Mouse (Mus musculus): ENCODE measurements around the gene Mark3. TPM values are rescaled to one million over a fixed set of nuclear protein-coding genes. Genes with fewer than 3 reads are reported as not detected.

Mark3 gene
- polyA plus RNA-seq, 1 experiment: 80.0 TPM

DNA sequence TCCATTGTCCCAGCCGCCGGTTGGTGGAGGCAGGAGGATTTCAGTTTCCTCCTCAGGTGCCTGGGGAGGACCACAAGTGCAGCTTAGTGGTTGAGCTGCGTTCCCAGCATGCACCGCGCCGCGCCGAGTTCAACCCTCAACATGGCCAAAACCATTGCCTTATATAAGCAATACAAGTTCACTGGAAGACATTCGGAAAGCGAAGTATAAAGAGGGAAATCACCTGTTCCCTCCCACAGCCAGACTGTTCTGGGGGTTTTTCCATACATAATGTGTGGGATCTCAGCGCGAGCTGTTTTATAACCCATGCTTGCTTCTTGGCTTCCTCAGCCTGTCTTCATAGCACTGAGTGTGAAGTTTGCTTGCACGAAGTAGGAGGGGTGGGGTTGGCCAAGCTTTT, 92.1 kb downstream of the Mark3 start:
- H3K4me1 ChIP-seq (ENCODE audit: control insufficient read depth, insufficient read depth, low read length): peaks cover 9% of the 10 kb centered on the region
- 85% methylated on average over 13 of the region's 13 CpGs for WGBS
- no peaks in the 10 kb centered on the region for H3K27me3 ChIP-seq (ENCODE audit: control insufficient read depth, insufficient read depth, low read length)
- TF ChIP-seq CTCF (IDR thresholded peaks at IDR 0.05; ENCODE audit: borderline replicate concordance, insufficient read depth, low read depth, low read length) (no peak), POLR2A (IDR thresholded peaks at IDR 0.05; ENCODE audit: borderline replicate concordance, insufficient read depth, low read length) (no peak)
- no peak for DNase-seq
- H3K4me3 ChIP-seq (replicated peaks; ENCODE audit: insufficient read depth, low read depth, low read length): no peak overlapping the region
- no peak overlapping the region for H3K27ac ChIP-seq (ENCODE audit: insufficient read depth, low read length)

DNA sequence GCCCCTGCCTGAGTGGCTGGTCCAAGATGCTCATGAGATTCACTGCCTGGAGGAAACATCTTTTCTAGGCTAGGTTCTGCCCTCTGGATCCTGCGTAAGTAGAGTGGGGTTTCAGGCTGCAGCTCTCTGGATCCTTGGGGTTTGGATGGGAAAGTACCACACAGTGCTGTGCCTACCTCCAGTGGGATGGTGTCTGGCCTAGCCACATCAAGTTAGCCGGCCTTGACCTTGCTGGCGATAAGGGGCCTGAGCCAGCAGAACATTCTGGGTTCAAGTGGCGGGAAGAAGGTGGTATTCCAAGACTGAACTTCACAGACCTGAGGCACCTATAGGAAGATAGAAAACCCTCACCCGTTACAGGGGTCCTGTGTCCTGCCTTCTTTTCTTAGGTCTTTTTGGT, 93.1 kb downstream of the Mark3 start:
- no peak for TF ChIP-seq CTCF (IDR thresholded peaks at IDR 0.05; ENCODE audit: borderline replicate concordance, insufficient read depth, low read depth, low read length)
- no peak for TF ChIP-seq POLR2A (IDR thresholded peaks at IDR 0.05; ENCODE audit: borderline replicate concordance, insufficient read depth, low read length)
- no peak for DNase-seq
- 90% methylated on average over 5 of the region's 5 CpGs for WGBS
- Histone ChIP-seq H3K4me3 (replicated peaks; ENCODE audit: insufficient read depth, low read depth, low read length) (no peak overlapping the region), H3K4me1 (ENCODE audit: control insufficient read depth, insufficient read depth, low read length) (peaks cover 9% of the 10 kb centered on the region), H3K27me3 (ENCODE audit: control insufficient read depth, insufficient read depth, low read length) (no peaks in the 10 kb centered on the region), H3K27ac (ENCODE audit: insufficient read depth, low read length) (no peak overlapping the region)

DNA sequence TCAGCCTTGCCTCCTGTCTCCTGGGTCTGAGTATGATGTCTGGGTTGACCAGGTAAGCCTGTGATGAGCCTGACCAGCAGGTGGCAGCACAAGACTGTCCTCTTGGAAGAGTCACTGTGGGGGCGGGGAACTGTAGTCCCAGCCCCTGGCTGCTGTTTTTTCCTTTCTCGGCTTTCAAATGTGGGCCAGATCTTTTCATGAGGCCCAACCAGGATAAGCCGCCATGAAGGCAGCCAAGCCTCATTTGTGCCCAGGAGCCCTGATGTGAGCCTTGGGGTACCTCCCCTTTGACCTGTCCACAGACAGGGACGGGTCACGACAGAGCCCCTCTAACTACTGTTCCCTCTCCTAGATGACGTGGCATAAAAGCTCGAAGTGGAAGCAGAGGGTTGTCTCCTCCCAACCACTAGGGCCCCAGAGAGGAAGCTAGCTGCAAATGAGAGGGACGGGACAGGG, 94.2 kb downstream of the Mark3 start:
- 0% methylated on average over 8 of the region's 8 CpGs for WGBS
- H3K27ac ChIP-seq (ENCODE audit: insufficient read depth, low read length): peak overlapping the region; percentile 75
- peak; percentile 93 to 97 for DNase-seq
- H3K4me1 ChIP-seq (ENCODE audit: control insufficient read depth, insufficient read depth, low read length): peaks cover 12% of the 10 kb centered on the region
- no peaks in the 10 kb centered on the region for H3K27me3 ChIP-seq (ENCODE audit: control insufficient read depth, insufficient read depth, low read length)
- H3K4me3 ChIP-seq (replicated peaks; ENCODE audit: insufficient read depth, low read depth, low read length): peak overlapping the region; percentile 12
- TF ChIP-seq POLR2A (IDR thresholded peaks at IDR 0.05; ENCODE audit: borderline replicate concordance, insufficient read depth, low read length): peak; percentile 25; the same call in 1 of the 2 replicates
- peak; percentile 97 for TF ChIP-seq CTCF (IDR thresholded peaks at IDR 0.05; ENCODE audit: borderline replicate concordance, insufficient read depth, low read depth, low read length)

DNA sequence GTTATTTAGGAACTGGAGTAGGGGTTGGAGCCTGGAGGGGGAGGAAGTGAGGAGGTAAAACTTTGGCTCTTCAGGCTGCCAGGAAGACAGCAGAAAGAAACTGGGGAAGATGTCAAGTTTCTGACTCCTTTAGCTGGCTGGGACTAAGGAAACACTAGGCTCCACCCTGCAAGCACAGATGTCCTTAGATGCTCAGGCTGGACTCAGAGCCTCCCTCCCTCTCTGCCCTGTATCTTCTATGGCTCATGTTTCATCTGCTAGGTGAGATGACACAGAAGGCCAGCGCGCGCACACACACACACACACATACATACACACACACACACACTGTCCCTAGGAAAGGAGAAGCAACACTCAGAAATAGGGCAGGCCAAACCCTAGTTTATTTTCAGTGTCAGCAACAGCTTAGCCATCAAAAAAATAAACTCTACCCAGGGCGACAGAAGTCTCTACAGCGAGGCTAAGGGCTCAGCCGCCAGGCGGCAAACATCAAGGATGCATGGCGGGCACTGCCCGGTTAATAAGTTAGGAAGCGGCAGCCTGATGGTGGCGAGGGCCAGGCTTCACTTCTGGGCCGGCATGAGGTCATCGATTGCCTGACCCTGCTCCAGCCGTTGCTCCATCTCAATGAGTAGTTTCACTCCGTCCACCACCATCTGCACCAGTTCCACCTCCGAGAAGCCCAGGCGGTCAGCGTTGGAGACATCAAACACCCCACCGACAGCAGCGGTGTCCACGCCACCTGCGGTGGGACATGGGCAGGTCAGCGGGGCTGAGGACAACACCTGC, 94.9 kb downstream of the Mark3 start:
- peak; percentile 57 to 71 for DNase-seq
- H3K27me3 ChIP-seq (ENCODE audit: control insufficient read depth, insufficient read depth, low read length): no peaks in the 10 kb centered on the region
- peak overlapping the region; percentile 66 for H3K4me3 ChIP-seq (replicated peaks; ENCODE audit: insufficient read depth, low read depth, low read length)
- peak overlapping the region; percentile 96 for H3K27ac ChIP-seq (ENCODE audit: insufficient read depth, low read length)
- 0 out of 2 replicates have a peak, but pooled peaks have one; percentile 2 for TF ChIP-seq CTCF (IDR thresholded peaks at IDR 0.05; ENCODE audit: borderline replicate concordance, insufficient read depth, low read depth, low read length)
- peak; percentile 14; the same call in 1 of the 2 replicates for TF ChIP-seq POLR2A (IDR thresholded peaks at IDR 0.05; ENCODE audit: borderline replicate concordance, insufficient read depth, low read length)
- 7% methylated on average over 23 of the region's 23 CpGs for WGBS
- peaks cover 12% of the 10 kb centered on the region for H3K4me1 ChIP-seq (ENCODE audit: control insufficient read depth, insufficient read depth, low read length)

DNA sequence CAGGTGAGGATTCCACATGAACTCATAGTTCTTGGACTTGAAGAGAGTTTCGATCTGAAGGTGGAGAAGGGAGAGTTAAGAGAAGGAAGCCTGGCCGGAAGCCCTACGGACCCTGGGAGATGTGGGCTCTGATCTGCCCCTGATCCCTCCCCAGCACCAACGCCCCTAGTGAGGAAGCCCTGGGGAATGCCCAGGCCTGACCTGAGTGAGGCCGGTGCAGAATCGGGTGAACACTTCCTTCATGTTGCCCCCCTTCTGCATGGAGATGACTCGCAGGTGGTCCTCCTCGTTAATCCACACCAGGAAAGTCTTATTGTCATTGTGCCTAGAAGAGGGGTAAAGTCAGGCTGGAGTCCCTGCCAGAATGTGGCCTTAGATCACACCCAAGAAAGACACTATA, 95.6 kb downstream of the Mark3 start:
- WGBS: 8% methylated on average over 8 of the region's 8 CpGs
- H3K4me3 ChIP-seq (replicated peaks; ENCODE audit: insufficient read depth, low read depth, low read length): peak overlapping the region; percentile 86
- H3K27me3 ChIP-seq (ENCODE audit: control insufficient read depth, insufficient read depth, low read length): no peaks in the 10 kb centered on the region
- peak overlapping the region; percentile 96 for H3K27ac ChIP-seq (ENCODE audit: insufficient read depth, low read length)
- TF ChIP-seq POLR2A (IDR thresholded peaks at IDR 0.05; ENCODE audit: borderline replicate concordance, insufficient read depth, low read length) (no peak), CTCF (IDR thresholded peaks at IDR 0.05; ENCODE audit: borderline replicate concordance, insufficient read depth, low read depth, low read length) (no peak)
- DNase-seq: peak in 1 of 2 experiments; percentile 68
- peaks cover 12% of the 10 kb centered on the region for H3K4me1 ChIP-seq (ENCODE audit: control insufficient read depth, insufficient read depth, low read length)

DNA sequence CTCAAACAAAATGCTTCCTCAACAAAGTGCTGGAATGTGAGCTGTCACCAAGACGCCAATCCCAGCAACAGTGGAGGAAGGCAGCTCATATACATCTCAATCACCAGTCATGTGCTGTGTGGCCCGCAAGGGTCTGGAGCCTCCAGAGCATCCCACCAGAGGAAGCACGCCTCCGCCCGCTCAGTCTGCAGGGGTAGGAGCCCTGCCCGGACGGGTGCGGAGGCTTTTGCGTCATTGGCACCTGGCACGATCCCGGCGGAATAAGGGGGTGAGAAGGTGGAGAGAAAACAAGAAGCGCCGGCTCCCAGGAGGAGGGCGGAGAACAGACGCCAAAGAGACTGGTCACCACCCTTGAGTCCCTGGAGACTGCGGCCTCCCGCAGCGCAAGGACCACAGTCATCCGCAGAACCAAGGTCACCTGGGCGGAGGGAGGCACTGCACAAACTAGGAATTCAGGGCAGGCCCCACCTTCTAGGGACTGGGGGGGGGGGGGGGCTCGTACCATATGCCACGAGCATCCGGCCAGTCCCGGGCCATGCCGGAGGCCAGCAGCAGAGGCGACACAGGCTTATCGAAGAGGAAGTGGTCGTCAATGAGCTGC, 96.1 kb downstream of the Mark3 start:
- DNase-seq: peak; percentile 92 to 94
- H3K4me3 ChIP-seq (replicated peaks; ENCODE audit: insufficient read depth, low read depth, low read length): peak overlapping the region; percentile 86
- peak overlapping the region; percentile 96 for H3K27ac ChIP-seq (ENCODE audit: insufficient read depth, low read length)
- 2% methylated on average over 29 of the region's 29 CpGs for WGBS
- TF ChIP-seq CTCF (IDR thresholded peaks at IDR 0.05; ENCODE audit: borderline replicate concordance, insufficient read depth, low read depth, low read length): no peak
- no peak; the same call in 1 of the 2 replicates for TF ChIP-seq POLR2A (IDR thresholded peaks at IDR 0.05; ENCODE audit: borderline replicate concordance, insufficient read depth, low read length)
- no peaks in the 10 kb centered on the region for H3K27me3 ChIP-seq (ENCODE audit: control insufficient read depth, insufficient read depth, low read length)
- peaks cover 12% of the 10 kb centered on the region for H3K4me1 ChIP-seq (ENCODE audit: control insufficient read depth, insufficient read depth, low read length)

DNA sequence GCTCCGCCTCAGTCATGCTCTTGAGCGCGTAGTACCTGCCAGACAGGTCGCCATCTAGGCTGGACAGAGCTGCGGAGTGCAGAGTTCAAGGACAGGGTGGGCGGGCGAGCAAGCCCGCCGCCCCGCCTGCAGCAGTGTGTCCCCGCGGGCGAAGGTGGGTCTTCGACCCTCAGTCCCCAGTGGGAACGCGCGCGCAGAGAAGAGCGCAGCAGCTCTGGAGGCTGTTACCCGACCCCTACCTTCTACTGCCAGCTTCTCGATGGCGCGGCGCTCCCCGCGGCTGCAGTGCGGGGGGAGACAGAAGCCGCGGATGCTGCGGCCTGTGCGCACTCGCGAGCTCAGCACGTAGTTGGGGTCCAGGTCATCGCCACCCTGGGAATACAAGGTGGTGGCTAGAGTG, 96.7 kb downstream of the Mark3 start:
- Histone ChIP-seq H3K27me3 (ENCODE audit: control insufficient read depth, insufficient read depth, low read length) (no peaks in the 10 kb centered on the region), H3K27ac (ENCODE audit: insufficient read depth, low read length) (peak overlapping the region; percentile 96), H3K4me3 (replicated peaks; ENCODE audit: insufficient read depth, low read depth, low read length) (peak overlapping the region; percentile 86), H3K4me1 (ENCODE audit: control insufficient read depth, insufficient read depth, low read length) (peaks cover 12% of the 10 kb centered on the region)
- TF ChIP-seq POLR2A (IDR thresholded peaks at IDR 0.05; ENCODE audit: borderline replicate concordance, insufficient read depth, low read length) (no peak; the same call in 1 of the 2 replicates), CTCF (IDR thresholded peaks at IDR 0.05; ENCODE audit: borderline replicate concordance, insufficient read depth, low read depth, low read length) (no peak)
- under 1% methylated on average over 35 of the region's 35 CpGs for WGBS
- no peak for DNase-seq
